Mouse (Mus musculus): Measurements from ENCODE around the gene Lpcat2. TPM values are rescaled to one million over a fixed set of nuclear protein-coding genes. Genes with fewer than 3 reads are reported as not detected.

Gene Lpcat2
- total RNA-seq, 2 experiments from 2014 or later = 0.42 to 1.3 TPM

DNA sequence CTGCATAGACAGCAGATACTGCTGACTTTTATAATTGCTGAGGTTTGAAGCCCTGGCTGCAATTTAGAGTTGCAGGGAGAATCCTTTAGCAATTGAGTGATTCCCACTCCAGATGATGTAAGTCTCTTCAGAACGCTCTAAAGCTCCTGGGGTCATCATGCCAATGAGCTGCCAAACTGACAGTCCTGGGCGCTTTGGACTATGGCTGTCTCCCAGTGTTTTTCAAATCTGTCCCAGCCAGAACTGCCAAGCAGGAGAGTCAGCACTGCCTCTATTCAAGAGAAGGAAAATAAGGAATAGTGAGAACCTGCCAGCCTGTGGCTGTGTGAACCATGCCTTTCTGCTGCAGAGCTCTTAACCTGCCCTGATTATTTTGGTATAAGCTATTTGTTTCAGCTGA lies 47.8 kb downstream of the Lpcat2 start:
- intact Hi-C loops (cut with DNase I; ENCODE audit: low total_unique reads) = no loop called here
- no peak for DNase-seq

GRCm38 (mm10) chr8:92903488-92904135 lies 48.5 kb downstream of the Lpcat2 start:
- intact Hi-C loops (cut with DNase I; ENCODE audit: low total_unique reads) = no loop called here
- peak; percentile 13 for DNase-seq

DNA sequence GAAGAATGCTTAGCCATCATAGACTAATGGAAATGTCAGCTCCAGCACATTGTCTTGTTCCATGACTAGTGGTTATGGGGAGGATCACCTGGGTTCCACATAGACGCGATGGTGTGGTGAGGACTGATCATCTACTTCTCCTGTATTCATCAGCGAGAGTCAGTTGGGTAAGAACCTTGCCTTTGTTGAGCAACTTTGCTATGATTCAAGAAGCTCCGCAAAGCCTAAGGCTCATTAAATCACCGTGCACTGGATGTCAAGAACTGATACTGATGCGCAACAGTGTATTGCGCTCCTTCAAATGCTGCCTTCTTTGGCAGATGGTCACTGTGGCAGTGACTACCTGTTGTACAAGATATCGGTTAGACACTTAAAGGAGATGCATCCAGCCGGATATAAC lies 51.4 kb downstream of the Lpcat2 start:
- no peak for DNase-seq

GRCm38 (mm10) chr8:92908448-92908847 lies 53.3 kb downstream of the Lpcat2 start:
- DNase-seq = no peak
- intact Hi-C loops (cut with DNase I; ENCODE audit: low total_unique reads) = no loop called here

More for the DNA sequence above, 51.4 kb downstream of the Lpcat2 start:
- intact Hi-C loops (cut with DNase I; ENCODE audit: low total_unique reads) = no loop called here

- intact Hi-C loops (cut with DNase I; ENCODE audit: low total_unique reads) = no loop called here
- no peak for DNase-seq
Observed at GRCm38 (mm10) chr8:92911477-92911876, 56.3 kb downstream of the Lpcat2 start.

- intact Hi-C loops (cut with DNase I; ENCODE audit: low total_unique reads) = no loop called here
- DNase-seq = peak; percentile 28
Observed at GRCm38 (mm10) chr8:92913396-92913795, 58.3 kb downstream of the Lpcat2 start.

DNA sequence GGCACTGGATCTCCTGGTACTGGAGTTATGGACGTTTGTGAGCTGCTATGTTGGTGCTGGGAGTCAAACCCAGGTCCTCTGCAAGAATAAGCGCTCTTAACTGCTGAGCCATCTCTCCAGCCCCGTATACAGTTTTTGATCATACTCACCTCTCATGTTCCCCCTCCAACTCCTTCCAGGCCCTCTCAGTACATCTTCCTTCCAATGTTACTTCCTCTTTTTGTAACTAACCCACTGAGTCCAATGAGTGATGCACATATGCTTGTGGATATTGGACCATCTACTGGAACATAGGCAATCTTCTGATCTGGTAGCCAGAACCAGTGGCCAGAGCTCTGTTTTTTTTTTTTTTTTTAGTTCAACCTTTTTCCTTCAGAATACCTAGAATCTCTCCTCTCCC lies 60.9 kb downstream of the Lpcat2 start:
- intact Hi-C loops (cut with DNase I; ENCODE audit: low total_unique reads) = no loop called here
- DNase-seq = no peak

DNA sequence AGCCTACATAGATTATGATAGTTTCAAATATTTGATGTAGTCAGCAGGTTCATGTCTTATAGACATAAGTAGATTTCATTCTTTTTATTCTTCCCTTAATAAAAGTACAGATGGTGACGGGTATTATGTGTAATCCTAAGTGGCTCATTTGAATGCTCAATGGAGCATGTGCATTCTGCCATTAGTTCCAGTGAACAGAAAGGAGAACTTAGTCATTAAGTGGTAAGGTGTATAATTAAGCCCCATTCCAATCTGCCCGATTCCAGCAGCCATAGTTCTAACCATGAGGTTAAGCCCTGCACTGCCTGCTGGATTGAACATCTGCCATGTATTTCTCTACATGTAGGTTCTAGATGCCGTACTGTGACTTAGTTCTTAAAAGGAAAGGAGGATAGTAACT lies 66.6 kb downstream of the Lpcat2 start:
- intact Hi-C loops (cut with DNase I; ENCODE audit: low total_unique reads) = no loop called here
- DNase-seq = no peak

DNA sequence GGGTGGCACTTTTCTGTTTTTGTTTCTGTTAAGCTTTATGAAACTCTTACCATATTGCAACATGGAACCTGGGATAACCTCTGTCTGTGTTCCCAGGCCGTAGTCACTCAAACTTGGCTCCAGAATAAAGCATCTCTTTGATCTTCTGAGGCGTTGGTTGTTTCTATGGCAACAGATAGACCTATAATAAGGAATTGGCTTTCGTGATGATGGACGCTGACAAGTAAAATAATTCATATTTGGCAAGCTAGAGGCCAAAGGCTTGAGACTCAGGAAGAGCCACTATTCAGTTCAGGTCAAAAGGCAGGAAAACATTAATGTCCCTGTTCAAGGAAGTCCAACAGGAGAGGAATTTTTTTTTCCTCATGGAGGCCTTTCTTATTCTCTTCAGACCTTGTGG lies 73.8 kb downstream of the Lpcat2 start:
- DNase-seq = no peak
- intact Hi-C loops (cut with DNase I; ENCODE audit: low total_unique reads) = no loop called here

DNA sequence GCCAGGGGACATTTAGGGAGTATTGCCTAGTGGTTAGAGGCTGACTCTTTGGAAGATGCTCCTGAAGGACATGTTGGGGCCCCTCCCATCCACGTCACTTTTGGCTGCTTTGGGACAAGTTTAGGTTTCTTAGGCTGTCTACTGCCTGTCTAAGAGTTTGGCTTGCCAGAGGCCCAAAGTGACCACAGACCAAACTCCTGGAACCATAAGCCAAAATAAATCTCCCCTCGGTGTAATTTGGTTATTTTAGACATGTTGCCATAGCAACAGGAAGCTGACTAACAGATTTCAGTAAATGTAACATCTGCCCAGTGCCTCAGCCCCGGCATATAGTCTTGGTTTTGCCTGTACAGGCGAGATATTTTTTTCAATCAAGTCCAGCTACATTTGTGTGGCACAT lies 82.9 kb downstream of the Lpcat2 start:
- no peak for DNase-seq
- intact Hi-C loops (cut with DNase I; ENCODE audit: low total_unique reads) = no loop called here

DNA sequence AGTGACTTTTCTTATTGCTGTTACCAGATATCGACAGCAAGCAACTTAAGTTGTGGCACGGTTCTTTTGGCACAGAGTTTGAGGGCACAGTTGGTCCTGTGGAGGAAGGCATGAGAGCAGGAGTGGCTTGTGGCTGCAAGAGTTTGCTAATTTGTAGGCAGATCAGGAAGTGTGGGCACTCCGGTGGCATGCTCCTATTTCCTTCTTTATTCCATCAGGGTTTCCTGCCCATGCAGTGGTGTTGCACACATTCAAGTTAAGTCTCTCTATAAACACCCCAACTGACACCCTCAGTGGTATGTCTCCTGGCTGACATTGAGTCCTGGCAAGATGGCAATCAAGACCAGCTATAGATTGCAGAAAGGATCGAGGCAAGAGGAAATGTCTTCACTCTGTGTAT lies 93.9 kb downstream of the Lpcat2 start:
- intact Hi-C loops (cut with DNase I; ENCODE audit: low total_unique reads) = no loop called here
- DNase-seq = no peak

GRCm38 (mm10) chr8:92950639-92951371 lies 95.7 kb downstream of the Lpcat2 start:
- intact Hi-C loops (cut with DNase I; ENCODE audit: low total_unique reads) = no loop called here
- DNase-seq = no peak

DNA sequence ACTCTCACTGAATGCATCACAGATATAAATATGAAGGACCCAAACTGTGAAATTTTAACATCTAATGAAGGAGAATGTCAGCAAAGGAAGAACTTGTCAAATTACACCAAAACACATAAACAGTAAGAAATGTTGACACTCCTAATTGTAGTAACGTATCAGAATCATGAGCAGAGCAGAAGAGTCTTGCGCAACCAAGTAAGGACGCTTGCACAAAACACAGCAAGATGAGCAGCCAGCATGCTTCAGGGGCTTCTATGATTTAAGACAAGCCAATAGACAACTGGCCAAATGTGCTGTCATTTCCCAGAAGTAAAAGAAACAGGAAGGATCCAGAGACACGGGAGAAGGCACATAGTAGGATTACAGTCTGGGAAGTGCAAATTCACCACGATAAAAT lies 98.9 kb downstream of the Lpcat2 start:
- intact Hi-C loops (cut with DNase I; ENCODE audit: low total_unique reads) = no loop called here

GRCm38 (mm10) chr8:92959779-92960178 lies 104.6 kb downstream of the Lpcat2 start, which contains the start of gene Slc6a2:
Gene Slc6a2, plus strand, starts transcription at chr8:92960079.
- intact Hi-C loops (cut with DNase I; ENCODE audit: low total_unique reads) = no loop called here
- no peak for DNase-seq

More for the DNA sequence above, 98.9 kb downstream of the Lpcat2 start:
- no peak for DNase-seq

GRCm38 (mm10) chr8:92960451-92960911 lies 105.3 kb downstream of the Lpcat2 start:
- intact Hi-C loops (cut with DNase I; ENCODE audit: low total_unique reads) = no loop called here
- no peak for DNase-seq

- peak; percentile 8 for DNase-seq
Observed at GRCm38 (mm10) chr8:92961088-92961487, 105.9 kb downstream of the Lpcat2 start.

DNA sequence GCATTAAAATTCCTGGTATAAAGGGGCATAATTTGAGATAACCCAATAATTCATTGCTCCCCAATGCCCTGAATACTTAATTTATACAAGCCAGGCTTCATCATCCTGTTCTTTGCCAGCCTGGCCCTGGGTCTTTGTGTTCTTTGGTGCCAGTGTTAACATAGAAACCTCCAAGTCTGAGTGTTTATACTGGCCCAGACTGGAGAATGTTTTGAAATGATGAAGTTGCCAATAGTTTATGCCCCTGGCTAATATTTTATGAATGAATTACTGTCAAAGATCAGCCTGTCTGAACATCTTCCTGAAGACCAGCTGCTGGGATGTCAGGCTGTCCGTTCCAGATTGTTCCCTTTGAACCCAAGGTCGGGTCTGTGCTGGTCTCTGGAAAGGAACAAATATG lies 109.4 kb downstream of the Lpcat2 start:
- intact Hi-C loops (cut with DNase I; ENCODE audit: low total_unique reads) = no loop called here
- DNase-seq = no peak

More at GRCm38 (mm10) chr8:92961088-92961487, 105.9 kb downstream of the Lpcat2 start:
- intact Hi-C loops (cut with DNase I; ENCODE audit: low total_unique reads) = no loop called here

All from gastrocnemius, postnatal 14 days (tissue).